Mouse (Mus musculus): Measurements from ENCODE around the gene Tnni1. TPM values are rescaled to one million over a fixed set of nuclear protein-coding genes. Genes with fewer than 3 reads are reported as not detected.

The Tnni1 gene
- total RNA-seq (2023): not detected in 4 replicates

GRCm38 (mm10) chr1:135778780-135779535 lies at the start of gene Tnni1:
Gene Tnni1 (plus strand): TSS chr1:135779434.

GRCm38 (mm10) chr1:135765645-135766591 lies 13.3 kb upstream of the Tnni1 start, which contains the start of gene Phlda3:
Gene Phlda3 (plus strand): TSS chr1:135766119.

GRCm38 (mm10) chr1:135818481-135819086 lies 39.4 kb downstream of the Tnni1 start, which contains the start of gene Lad1:
Gene Lad1 (plus strand): TSS chr1:135818598.

GRCm38 (mm10) chr1:135835716-135836483 lies 56.7 kb downstream of the Tnni1 start, which contains the start of gene Tnnt2:
Gene Tnnt2 (plus strand): TSS chr1:135836354.

Other genes starting within 250 kb of the Tnni1 start
- gene Nav1, start 172.1 kb upstream of the Tnni1 start, total RNA-seq (2023): 0.69 to 0.85 TPM (median 0.73 TPM) in 4 replicates
- 31.9 to 36.2 TPM (median 34.5 TPM) in 4 replicates for gene Csrp1, start 59.4 kb upstream of the Tnni1 start, total RNA-seq (2023)
- gene Phlda3, start 13.3 kb upstream of the Tnni1 start, total RNA-seq (2023): not detected in 4 replicates
- gene Lad1, start 39.2 kb downstream of the Tnni1 start, total RNA-seq (2023): not detected in 4 replicates
- gene Tnnt2, start 56.9 kb downstream of the Tnni1 start, total RNA-seq (2023): not detected in 4 replicates
- not detected in 4 replicates for gene Pkp1, start 139.8 kb downstream of the Tnni1 start, total RNA-seq (2023)
- gene Igfn1, start 226.9 kb downstream of the Tnni1 start, total RNA-seq (2023): 0.09 to 0.17 TPM in 2 of 4 replicates, not detected in the others
- 7.1 to 19.1 TPM (median 10.5 TPM) in 4 replicates for gene Tmem9, start 228.7 kb downstream of the Tnni1 start, total RNA-seq (2023)